Mouse (Mus musculus): ENCODE results near the gene Serpina1f.

DNA sequence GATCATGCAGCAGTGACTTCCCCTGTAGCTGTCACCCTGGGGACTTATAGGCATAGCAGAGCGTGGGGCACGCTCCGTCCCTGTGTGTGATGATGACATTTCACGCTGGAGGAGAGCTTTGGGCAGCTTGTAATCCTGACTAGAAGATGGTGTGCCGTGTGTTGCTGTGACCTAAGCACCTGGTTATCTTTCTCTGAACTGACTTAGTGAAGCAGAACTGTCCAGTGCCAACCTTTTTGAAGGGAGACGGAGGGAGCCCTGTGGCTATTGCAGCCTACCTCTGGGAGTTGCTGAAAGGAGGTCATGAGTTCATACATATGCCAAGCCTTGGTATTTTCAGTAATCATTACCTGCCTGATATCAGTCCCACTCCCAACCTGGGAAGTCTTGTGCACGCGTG is at the start of gene Serpina1f:
- TF ChIP-seq MAX (IDR thresholded peaks at IDR 0.05; ENCODE audit: low read depth) (no peak), POLR2A (IDR thresholded peaks at IDR 0.05; ENCODE audit: insufficient read length, low read depth) (no peak), TCF12 (IDR thresholded peaks at IDR 0.05; ENCODE audit: insufficient read depth, poor library complexity, severe bottlenecking) (no peak), CEBPB (IDR thresholded peaks at IDR 0.05; ENCODE audit: insufficient read depth, poor library complexity, severe bottlenecking) (no peak), USF1 (IDR thresholded peaks at IDR 0.05; ENCODE audit: low read depth) (no peak), E2F4 (IDR thresholded peaks at IDR 0.05; ENCODE audit: insufficient read depth) (no peak), MYOD1 (IDR thresholded peaks at IDR 0.05; ENCODE audit: control insufficient read depth in 1 of 3, insufficient read length in 2 of 3, low read depth in 2 of 3) (no peak), POLR2AphosphoS2 (IDR thresholded peaks at IDR 0.05; ENCODE audit: insufficient read length, low read depth) (no peak), MYOG (IDR thresholded peaks at IDR 0.05; ENCODE audit: control insufficient read depth in 1 of 3, insufficient read depth in 1 of 3, insufficient read length in 2 of 3, low read depth in 2 of 3) (no peak), REST (IDR thresholded peaks at IDR 0.05; ENCODE audit: insufficient read depth, insufficient read length) (no peak), SRF (IDR thresholded peaks at IDR 0.05; ENCODE audit: control insufficient read depth, insufficient read length, low read depth) (no peak)
